Mouse (Mus musculus) regulatory T cell (primary cell): ENCODE measurements around the gene Id3.

Experiments used
- in situ Hi-C: fragments of 300-600 bp; cut with MboI, MseI; formaldehyde crosslinking; loops from one replicate; pipeline ENCODE4 v1.15.1; 2025; ENCODE audit warnings: high pct_unique_total_duplicates

Id3 gene

GRCm38 (mm10) chr4:136174216-136175193 is 31.2 kb downstream of the Id3 start:
- in situ Hi-C loops, result loop anchor here (10.0 kb wide), 1 partner anchor 820 kb away; the partner anchor contains the start of gene Srrm1

- in situ Hi-C loops, result loop anchor here (10.0 kb wide), 1 partner anchor 821 kb away; the partner anchor contains the start of gene Srrm1
Measured at GRCm38 (mm10) chr4:136176022-136176552, 32.8 kb downstream of the Id3 start.

GRCm38 (mm10) chr4:136177244-136177611 is 33.9 kb downstream of the Id3 start:
- in situ Hi-C loops, result loop anchor here (10.0 kb wide), 1 partner anchor 822 kb away; the partner anchor contains the start of gene Srrm1

GRCm38 (mm10) chr4:136177612-136178474 is 34.5 kb downstream of the Id3 start:
- in situ Hi-C loops, result loop anchor here (10.0 kb wide), 1 partner anchor 823 kb away; the partner anchor contains the start of gene Srrm1

GRCm38 (mm10) chr4:136178475-136178921 is 35.2 kb downstream of the Id3 start:
- in situ Hi-C loops, result loop anchor here (10.0 kb wide), 1 partner anchor 824 kb away; the partner anchor contains the start of gene Srrm1

- in situ Hi-C loops, result loop anchor here (10.0 kb wide), 1 partner anchor 825 kb away; the partner anchor contains the start of gene Srrm1
Measured at GRCm38 (mm10) chr4:136179456-136179855, 36.2 kb downstream of the Id3 start.

GRCm38 (mm10) chr4:136179998-136180397 is 36.7 kb downstream of the Id3 start:
- in situ Hi-C loops, result loop anchor here (10.0 kb wide), 2 partner anchors 825 to 1995 kb away; partner anchors contain the start of genes Cep85 and Srrm1

- in situ Hi-C loops, result loop anchor here (10.0 kb wide), 1 partner anchor 1996 kb away; the partner anchor contains the start of gene Cep85
Measured at GRCm38 (mm10) chr4:136180408-136181330, 37.4 kb downstream of the Id3 start.

- in situ Hi-C loops, result loop anchor here (10.0 kb wide), 1 partner anchor 1997 kb away; the partner anchor contains the start of gene Cep85
Measured at GRCm38 (mm10) chr4:136181367-136181766, 38.1 kb downstream of the Id3 start.

- in situ Hi-C loops, result loop anchor here (10.0 kb wide), 1 partner anchor 2001 kb away; the partner anchor contains the start of gene Cep85
Measured at GRCm38 (mm10) chr4:136185375-136185774, 42.1 kb downstream of the Id3 start.

GRCm38 (mm10) chr4:136186315-136186714 is 43.0 kb downstream of the Id3 start:
- in situ Hi-C loops, result loop anchor here (10.0 kb wide), 1 partner anchor 2002 kb away; the partner anchor contains the start of gene Cep85

GRCm38 (mm10) chr4:136186739-136187472 is 43.6 kb downstream of the Id3 start:
- in situ Hi-C loops, result loop anchor here (10.0 kb wide), 1 partner anchor 2002 kb away; the partner anchor contains the start of gene Cep85

- in situ Hi-C loops, result loop anchor here (10.0 kb wide), 1 partner anchor 2004 kb away; the partner anchor contains the start of gene Cep85
Measured at GRCm38 (mm10) chr4:136188973-136189737, 45.9 kb downstream of the Id3 start.

GRCm38 (mm10) chr4:136189912-136190311 is 46.6 kb downstream of the Id3 start:
- in situ Hi-C loops, result loop anchor here (10.0 kb wide), 1 partner anchor 2005 kb away; the partner anchor contains the start of gene Cep85

- in situ Hi-C loops, result no loop called here
Measured at GRCm38 (mm10) chr4:136193571-136193970, 50.3 kb downstream of the Id3 start.

- in situ Hi-C loops, result no loop called here
Measured at GRCm38 (mm10) chr4:136195029-136195428, 51.7 kb downstream of the Id3 start.
